In the genomic region with DNA sequence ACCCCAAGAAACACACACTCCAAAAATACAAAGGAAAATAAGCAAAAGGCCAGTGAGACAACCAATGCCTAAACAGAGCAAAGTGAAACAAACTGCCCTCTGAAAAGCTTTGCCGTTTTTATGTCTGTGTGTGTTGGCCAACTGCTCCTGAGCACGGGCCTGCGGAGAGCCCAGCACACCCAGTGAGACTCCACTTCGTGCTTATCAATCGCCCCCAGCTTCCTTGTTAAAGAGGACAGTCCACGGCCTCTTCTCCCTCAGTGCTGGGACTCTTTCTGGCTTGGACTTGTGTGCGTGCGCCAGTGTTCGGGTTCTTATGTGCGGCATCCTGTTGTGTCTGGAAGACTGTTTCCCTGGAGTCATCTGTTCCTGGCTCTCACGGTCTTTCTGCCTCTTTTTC, we compare ENCODE assay signal across 29 mouse cellular contexts. TPM values are rescaled to one million over a fixed set of nuclear protein-coding genes. Genes with fewer than 3 reads are reported as not detected.
DNase-seq lines count a peak whose midpoint lies in the region; ATAC-seq and TF ChIP-seq lines count a peak whose summit lies in the region.
"Had no signal": no experiment of that assay in that cellular context is flagged by ENCODE, and none has a peak within 500 bp of the region (broad histone marks: within the 10 kb centered on the region; RNA-seq: fewer than 3 reads in every experiment).

No protein-coding gene starts in this region.

- no peaks in the 10 kb centered on the region for H3K9me3 ChIP-seq in MEL (replicated peaks; ENCODE audit: insufficient read depth, low read length)
- H3K9me3 ChIP-seq in liver, embryonic 15.5 days (replicated peaks) = no peaks in the 10 kb centered on the region
- H3K9me3 ChIP-seq: embryonic facial prominence, embryonic 15.5 days; heart, embryonic 15.5 days; kidney, embryonic 15.5 days; limb, embryonic 12.5 days; neural tube, embryonic 12.5 days had no signal

- H3K9ac ChIP-seq in MEL (ENCODE audit: control insufficient read depth, low read depth, low read length, poor library complexity, severe bottlenecking) = no peak overlapping the region
- H3K9ac ChIP-seq in liver, embryonic 15.5 days = no peak overlapping the region
- H3K9ac ChIP-seq: embryonic facial prominence, embryonic 15.5 days; heart, embryonic 15.5 days; kidney, embryonic 15.5 days; limb, embryonic 12.5 days; lung, embryonic 14.5 days; neural tube, embryonic 12.5 days had no signal

- H3K4me1 ChIP-seq in cerebellum, adult 2 months (ENCODE audit: control insufficient read depth, insufficient read depth, low read length) = no peaks in the 10 kb centered on the region
- H3K4me1 ChIP-seq in MEL (ENCODE audit: control insufficient read depth in 1 of 2, insufficient read depth in 2 of 2, low read length in 2 of 2) = no peaks in the 10 kb centered on the region
- peaks cover 4% of the 10 kb centered on the region for H3K4me1 ChIP-seq in liver, embryonic 15.5 days (replicated peaks)
- H3K4me1 ChIP-seq: embryonic facial prominence, embryonic 15.5 days; heart, embryonic 15.5 days; kidney, embryonic 15.5 days; neural tube, embryonic 12.5 days had no signal

- TF ChIP-seq POLR2A in cerebellum, adult 2 months (IDR thresholded peaks at IDR 0.05; ENCODE audit: borderline replicate concordance, insufficient read depth, low read length) = no peak
- TF ChIP-seq POLR2A in MEL (IDR thresholded peaks at IDR 0.05; ENCODE audit: control insufficient read depth in 1 of 2, insufficient read depth in 1 of 2, low read depth in 1 of 2, low read length in 2 of 2, poor library complexity in 1 of 2) = no peak

- no peak for TF ChIP-seq CTCF in cerebellum, adult 2 months (IDR thresholded peaks at IDR 0.05; ENCODE audit: borderline replicate concordance, insufficient read depth, low read depth, low read length)
- TF ChIP-seq CTCF in MEL (IDR thresholded peaks at IDR 0.05 in 2 of 3, conservative IDR thresholded peaks at IDR 0.05 in 1 of 3; ENCODE audit: control insufficient read depth in 1 of 3, insufficient read depth in 1 of 3, low read depth in 2 of 3, low read length in 3 of 3, poor library complexity in 1 of 3, severe bottlenecking in 1 of 3) = no peak

- ATAC-seq in erythroblast, adult 5-6 weeks (replicated peaks; ENCODE audit: low FRiP score, poor library complexity, severe bottlenecking) = peak; percentile 64; the same call in 1 of the 2 replicates
- peak; percentile 83 for ATAC-seq in liver, embryonic 15.5 days (ENCODE audit: insufficient read depth)
- no peak for ATAC-seq in CD4-positive, CD25-positive, alpha-beta regulatory T cell, adult 4 months
- ATAC-seq: forebrain, embryonic 14.5 days; hindbrain, embryonic 16.5 days; intestine, embryonic 16.5 days had no signal

- H3K4me3 ChIP-seq in cerebellum, adult 2 months (replicated peaks; ENCODE audit: insufficient read depth, low read depth, low read length) = peak overlapping the region; percentile 39
- no peak overlapping the region for H3K4me3 ChIP-seq in MEL (ENCODE audit: control insufficient read depth in 1 of 2, insufficient read depth in 1 of 2, low read depth in 2 of 2, low read length in 2 of 2)
- H3K4me3 ChIP-seq in liver, embryonic 15.5 days (replicated peaks) = no peak overlapping the region
- H3K4me3 ChIP-seq: embryonic facial prominence, embryonic 15.5 days; heart, adult 2 months; heart, embryonic 15.5 days; kidney, embryonic 15.5 days; limb, embryonic 12.5 days; neural tube, embryonic 12.5 days had no signal

- no peak for TF ChIP-seq RAD21 in MEL (IDR thresholded peaks at IDR 0.05; ENCODE audit: low read depth, low read length)

- no peak overlapping the region for H3K27ac ChIP-seq in cerebellum, adult 2 months (ENCODE audit: insufficient read depth, low read length)
- no peak overlapping the region for H3K27ac ChIP-seq in MEL (ENCODE audit: control insufficient read depth, low read depth, low read length)
- H3K27ac ChIP-seq in liver, embryonic 15.5 days (replicated peaks) = no peak overlapping the region
- H3K27ac ChIP-seq: embryonic facial prominence, embryonic 15.5 days; heart, adult 2 months; heart, embryonic 15.5 days; kidney, embryonic 15.5 days; limb, embryonic 12.5 days; neural tube, embryonic 12.5 days had no signal

- no peak for TF ChIP-seq EP300 in MEL (IDR thresholded peaks at IDR 0.05; ENCODE audit: low read depth in 1 of 2, low read length in 2 of 2)

- DNase-seq in cerebellum, adult 2 months = peak in 1 of 2 experiments; percentile 5
- no peak for DNase-seq in cerebellum, adult 11-12 months
- DNase-seq in MEL (ENCODE audit: low read depth, low spot score) = peak; percentile 31
- no peak for DNase-seq in layer of hippocampus, adult 9-10 months (ENCODE audit: low spot score)
- DNase-seq in thymus, postnatal 10 days (ENCODE audit: low spot score in 2 of 2) = no peak
- DNase-seq: adrenal gland, adult 2 months; cerebellum, adult 11 months; gastrocnemius, postnatal 10 days; heart, adult 2 months; kidney, postnatal 4 days; lung, embryonic 14.5 days; lung, postnatal 36 days; thymus, adult 18-20 months had no signal

- 0 out of 2 replicates have a peak overlapping the region, but pooled peaks have one; percentile 5 for H3K4me2 ChIP-seq in liver, embryonic 15.5 days
- H3K4me2 ChIP-seq: embryonic facial prominence, embryonic 15.5 days; heart, embryonic 15.5 days; kidney, embryonic 15.5 days; limb, embryonic 12.5 days; lung, embryonic 14.5 days; midbrain, embryonic 11.5 days; neural tube, embryonic 12.5 days had no signal

- WGBS in cerebellum, adult 2 months = 36% methylated on average over 11 of the region's 11 CpGs
- WGBS in liver, embryonic 15.5 days (ENCODE audit: insufficient replicate concordance) = 54% methylated on average over 11 of the region's 11 CpGs

- peaks cover 0 to 51% of the 10 kb centered on the region in 2 experiments; a peak in 2 of 4 replicates for H3K36me3 ChIP-seq in MEL (ENCODE audit: control insufficient read depth in 1 of 2, insufficient read depth in 2 of 2, low read length in 2 of 2)
- peaks cover 84% of the 10 kb centered on the region for H3K36me3 ChIP-seq in liver, embryonic 15.5 days (replicated peaks)

- peaks cover 2% of the 10 kb centered on the region; the same call in 1 of the 2 replicates for H3K79me2 ChIP-seq in MEL (ENCODE audit: control insufficient read depth, insufficient read depth, low read length, poor library complexity)

- H3K27me3 ChIP-seq in cerebellum, adult 2 months (ENCODE audit: control insufficient read depth, insufficient read depth, low read length) = no peaks in the 10 kb centered on the region
- H3K27me3 ChIP-seq in MEL (ENCODE audit: control insufficient read depth in 1 of 2, insufficient read depth in 2 of 2, low read length in 2 of 2) = no peaks in the 10 kb centered on the region
- no peaks in the 10 kb centered on the region for H3K27me3 ChIP-seq in liver, embryonic 15.5 days
- H3K27me3 ChIP-seq: embryonic facial prominence, embryonic 15.5 days; heart, embryonic 15.5 days; kidney, embryonic 15.5 days; limb, embryonic 12.5 days; neural tube, embryonic 12.5 days had no signal

TF ChIP-seq in MEL, 35 proteins besides CTCF, POLR2A, EP300 and RAD21 (continues in another document):
- TF ChIP-seq MYB (IDR thresholded peaks at IDR 0.05; ENCODE audit: low read depth, low read length) (no peak), MYC (IDR thresholded peaks at IDR 0.05; ENCODE audit: low read depth, low read length) (no peak), NELFE (IDR thresholded peaks at IDR 0.05; ENCODE audit: low read depth, low read length) (no peak), ZKSCAN1 (IDR thresholded peaks at IDR 0.05; ENCODE audit: low read depth, low read length) (no peak), BHLHE40 (IDR thresholded peaks at IDR 0.05; ENCODE audit: borderline replicate concordance, low read depth, low read length) (no peak), MAZ (IDR thresholded peaks at IDR 0.05; ENCODE audit: low read depth, low read length) (no peak), MXI1 (IDR thresholded peaks at IDR 0.05; ENCODE audit: low read depth, low read length) (no peak), JUND (IDR thresholded peaks at IDR 0.05; ENCODE audit: low read depth, low read length) (no peak), HCFC1 (IDR thresholded peaks at IDR 0.05; ENCODE audit: low read depth, low read length) (no peak), ETS1 (IDR thresholded peaks at IDR 0.05; ENCODE audit: low read depth, low read length) (no peak), ZMIZ1 (IDR thresholded peaks at IDR 0.05; ENCODE audit: low read depth, low read length) (no peak), USF1 (IDR thresholded peaks at IDR 0.05; ENCODE audit: low read depth, low read length) (no peak)

RNA-seq across cellular contexts. Expression of a gene that starts 11.4 kb away (rescaled TPM):
- polyA plus RNA-seq in cerebellum, adult 2 months (2012; rRNA removed) = 0.07 and 0.32 TPM in 2 replicates
- 15.1 and 19.4 TPM in 2 replicates for total RNA-seq in MEL (2012; rRNA removed)
- polyA plus RNA-seq in MEL (2012; ENCODE audit: insufficient read depth in 1 of 2, insufficient read length in 2 of 2, low read depth in 1 of 2, low replicate concordance in 2 of 2, missing spikeins in 1 of 2) = 100 to 1,000 TPM in 1 of 2 experiments, 10 to 100 TPM in 1; 15.1 to 137 TPM
- 15.7 and 21.5 TPM in 2 replicates for total RNA-seq in erythroblast, adult 5-6 weeks (2015; ENCODE audit: low replicate concordance)
- 22.0 and 26.1 TPM in 2 replicates for total RNA-seq in erythroblast, adult 5-6 weeks (2017; ENCODE audit: low replicate concordance)
- polyA plus RNA-seq in liver, embryonic 15.5 days (2015; fragmentation: Nextera tagmentation; extraction: Ambion mirVana) = 9.9 and 10.0 TPM in 2 replicates
- polyA plus RNA-seq in CD4-positive, CD25-positive, alpha-beta regulatory T cell, adult 4 months (2017; shearing (Covaris generic)) = 1 to 10 TPM in 1 of 2 experiments, under 1 TPM in 1; 0.56 to 2.0 TPM

RNA-seq across cellular contexts. Expression of a gene that starts 35.6 kb away (rescaled TPM):
- not detected in 2 replicates for polyA plus RNA-seq in cerebellum, adult 2 months (2012; rRNA removed)
- not detected in 2 replicates for total RNA-seq in MEL (2012; rRNA removed)
- not detected for polyA plus RNA-seq in MEL (2012; ENCODE audit: insufficient read depth in 1 of 2, insufficient read length in 2 of 2, low read depth in 1 of 2, low replicate concordance in 2 of 2, missing spikeins in 1 of 2)
- not detected in 2 replicates for total RNA-seq in erythroblast, adult 5-6 weeks (2015; ENCODE audit: low replicate concordance)
- total RNA-seq in erythroblast, adult 5-6 weeks (2017; ENCODE audit: low replicate concordance) = not detected in 2 replicates
- polyA plus RNA-seq in liver, embryonic 15.5 days (2015; fragmentation: Nextera tagmentation; extraction: Ambion mirVana) = 25.9 and 29.4 TPM in 2 replicates
- not detected for polyA plus RNA-seq in CD4-positive, CD25-positive, alpha-beta regulatory T cell, adult 4 months (2017; shearing (Covaris generic))
- total RNA-seq: gastrocnemius, postnatal 10 days; heart, adult 2 months; hematopoietic stem cell, adult 5-6 weeks; layer of hippocampus, postnatal 14 days had no signal
- polyA plus RNA-seq: embryonic facial prominence, embryonic 15.5 days; forebrain, embryonic 14.5 days; heart, adult 2 months; heart, embryonic 15.5 days; hindbrain, embryonic 16.5 days; limb, embryonic 12.5 days; lung, embryonic 14.5 days; midbrain, embryonic 11.5 days; neural tube, embryonic 12.5 days; stomach, embryonic 14.5 days; urinary bladder, adult 2 months had no signal

RNA-seq across cellular contexts. Expression of a gene that starts 43.8 kb away (rescaled TPM):
- 7.4 and 7.7 TPM in 2 replicates for polyA plus RNA-seq in cerebellum, adult 2 months (2012; rRNA removed)
- total RNA-seq in MEL (2012; rRNA removed) = 8.4 and 9.3 TPM in 2 replicates
- polyA plus RNA-seq in MEL (2012; ENCODE audit: insufficient read depth in 1 of 2, insufficient read length in 2 of 2, low read depth in 1 of 2, low replicate concordance in 2 of 2, missing spikeins in 1 of 2) = 1 to 10 TPM in 1 of 2 experiments, not detected in 1; 7.6 TPM
- 4.2 and 5.8 TPM in 2 replicates for total RNA-seq in erythroblast, adult 5-6 weeks (2015; ENCODE audit: low replicate concordance)
- 2.6 and 3.9 TPM in 2 replicates for total RNA-seq in erythroblast, adult 5-6 weeks (2017; ENCODE audit: low replicate concordance)
- polyA plus RNA-seq in liver, embryonic 15.5 days (2015; fragmentation: Nextera tagmentation; extraction: Ambion mirVana) = 2.2 and 2.5 TPM in 2 replicates
- 1 to 10 TPM; 3.4 to 3.7 TPM for polyA plus RNA-seq in CD4-positive, CD25-positive, alpha-beta regulatory T cell, adult 4 months (2017; shearing (Covaris generic))

Comparison
In these comparisons a context has a peak if more than half of its experiments do, and no peak if none do; other contexts are left out.
1. RNA of a gene that starts 35.6 kb away (polyA plus RNA-seq): 25.9 to 29.4 TPM in liver, embryonic 15.5 days; not detected in CD4-positive, CD25-positive, alpha-beta regulatory T cell, adult 4 months, not detected in cerebellum, adult 2 months and not detected in MEL; every median in the first group is over 10 times any median in the second.